Mouse (Mus musculus) kidney, embryonic 16.5 days (tissue): ENCODE results near the gene Onecut3. TPM values are rescaled to one million over a fixed set of nuclear protein-coding genes. Genes with fewer than 3 reads are reported as not detected.
A peak's percentile ranks its signal among the peaks of the same experiment; 100 is the strongest.

ENCODE experiments used
- ATAC-seq: fragments of 200-750 bp; cut with Nextera tagmentation; 2 replicates; pipeline ENCODE4 v1.8.0; 2017; ENCODE audit warnings: moderate TSS enrichment; ENCODE audit not compliant: low FRiP score, low TSS enrichment
- H3K27ac ChIP-seq: fragments of 300-500 bp; sonication (generic); 2 replicates; pipeline ENCODE4 v1.5.1; 2014; ENCODE audit warnings: low read length
- H3K27me3 ChIP-seq: fragments of 300-500 bp; sonication (generic); 2 replicates; pipeline ENCODE4 v1.6.1; 2014; ENCODE audit warnings: low read length, control low read depth, mixed read lengths; ENCODE audit not compliant: insufficient read depth
- H3K36me3 ChIP-seq: fragments of 300-500 bp; sonication (generic); 2 replicates; pipeline ENCODE4 v1.6.1; 2014; ENCODE audit warnings: low read length, control low read depth, mixed read lengths; ENCODE audit not compliant: insufficient read depth
- H3K4me1 ChIP-seq: fragments of 300-500 bp; sonication (generic); 2 replicates; pipeline ENCODE4 v1.6.1; 2014; ENCODE audit warnings: low read length, control low read depth, mixed read lengths; ENCODE audit not compliant: insufficient read depth
- H3K4me2 ChIP-seq: fragments of 300-500 bp; sonication (generic); replicated peaks from 2 replicates; pipeline ENCODE4 v1.6.1; 2014; ENCODE audit warnings: low read depth, low read length
- H3K4me3 ChIP-seq: fragments of 300-500 bp; sonication (generic); 2 replicates; pipeline ENCODE4 v1.5.1; 2014; ENCODE audit warnings: mild to moderate bottlenecking, low read length
- H3K9ac ChIP-seq: fragments of 300-500 bp; sonication (generic); replicated peaks from 2 replicates; pipeline ENCODE4 v1.6.1; 2014; ENCODE audit warnings: low read length
- H3K9me3 ChIP-seq: fragments of 300-500 bp; sonication (generic); 2 replicates; pipeline ENCODE4 v1.6.1; 2016; ENCODE audit warnings: low read length, control low read depth
- WGBS: fragments of 180-500 bp; shearing (Covaris S2); extraction: QIAGEN DNeasy Blood & Tissue Kit; methylation state at CpG from one replicate; pipeline ENCODE4 v1.1.7; 2014; 5-methylcytosine and 5-hydroxymethylcytosine counted together
- polyA plus RNA-seq: library from polyadenylated mRNA; unstranded; fragments of >200 nt; fragmentation: Nextera tagmentation; extraction: Ambion mirVana; gene quantifications from 2 replicates; pipeline ENCODE4 v1.2.1, GENCODE M21; 2015

The Onecut3 gene
- polyA plus RNA-seq, 1 experiment from 2014 or later = not detected

GRCm38 (mm10) chr10:80557346-80557965 is 62.8 kb downstream of the Onecut3 start:
- H3K9ac ChIP-seq = peak overlapping the region; percentile 12; the same call in 1 of the 2 replicates
- no peak for ATAC-seq
- no peak overlapping the region for H3K4me2 ChIP-seq
- WGBS = 35% methylated on average over 5 of the region's 5 CpGs
- H3K4me1 ChIP-seq = peaks cover 31% of the 10 kb centered on the region
- no peak overlapping the region for H3K27ac ChIP-seq
- H3K4me3 ChIP-seq = no peak overlapping the region
- no peaks in the 10 kb centered on the region for H3K36me3 ChIP-seq
- no peaks in the 10 kb centered on the region for H3K27me3 ChIP-seq
- H3K9me3 ChIP-seq = no peaks in the 10 kb centered on the region

GRCm38 (mm10) chr10:80559431-80559830 is 64.8 kb downstream of the Onecut3 start:
- Histone ChIP-seq H3K36me3 (no peaks in the 10 kb centered on the region), H3K9me3 (no peaks in the 10 kb centered on the region), H3K27me3 (no peaks in the 10 kb centered on the region), H3K4me1 (peaks cover 37% of the 10 kb centered on the region), H3K27ac (no peak overlapping the region), H3K4me3 (no peak overlapping the region), H3K9ac (no peak overlapping the region), H3K4me2 (no peak overlapping the region)
- WGBS = 90% methylated on average over 7 of the region's 7 CpGs
- ATAC-seq = no peak

- peak overlapping the region; percentile 97 for H3K9ac ChIP-seq
- no peaks in the 10 kb centered on the region for H3K36me3 ChIP-seq
- WGBS = 2% methylated on average over 13 of the region's 13 CpGs
- peak overlapping the region; percentile 91 for H3K4me2 ChIP-seq
- ATAC-seq = no peak
- no peaks in the 10 kb centered on the region for H3K27me3 ChIP-seq
- peak overlapping the region; percentile 96 for H3K27ac ChIP-seq
- H3K9me3 ChIP-seq = no peaks in the 10 kb centered on the region
- H3K4me1 ChIP-seq = peaks cover 37% of the 10 kb centered on the region
- H3K4me3 ChIP-seq = peak overlapping the region; percentile 76
Measured at GRCm38 (mm10) chr10:80560621-80561020, 66.0 kb downstream of the Onecut3 start.

- Histone ChIP-seq H3K27ac (peak within 1 kb of the TSS; percentile 96), H3K4me2 (peak within 1 kb of the TSS; percentile 91), H3K36me3 (no peaks in the 10 kb centered on the region), H3K27me3 (no peaks in the 10 kb centered on the region), H3K9me3 (no peaks in the 10 kb centered on the region), H3K9ac (peak within 1 kb of the TSS; percentile 97), H3K4me3 (peak within 1 kb of the TSS; percentile 76), H3K4me1 (peaks cover 39% of the 10 kb centered on the region)
- under 1% methylated on average over 65 of the region's 72 CpGs for WGBS
- ATAC-seq = peak; percentile 84
Measured at GRCm38 (mm10) chr10:80561116-80561944, 66.7 kb downstream of the Onecut3 start, which contains the start of gene Rexo1. TSS of gene Rexo1 (minus strand) at chr10:80561560.

- peak; percentile 17; the same call in 1 of the 2 replicates for ATAC-seq
- Histone ChIP-seq H3K4me2 (no peak overlapping the region), H3K9ac (no peak overlapping the region), H3K27ac (0 out of 2 replicates have a peak overlapping the region, but pooled peaks have one; percentile 18), H3K4me3 (no peak overlapping the region), H3K27me3 (no peaks in the 10 kb centered on the region), H3K9me3 (no peaks in the 10 kb centered on the region), H3K4me1 (peaks cover 41% of the 10 kb centered on the region), H3K36me3 (0 out of 2 replicates have a peak, but pooled peaks cover 8% of the 10 kb centered on the region)
- 29% methylated on average over 17 of the region's 17 CpGs for WGBS
Measured at GRCm38 (mm10) chr10:80566375-80567092, 71.9 kb downstream of the Onecut3 start.

Other genes starting within 250 kb of the Onecut3 start
- gene Ndufs7, start 245.7 kb upstream of the Onecut3 start, polyA plus RNA-seq = 398 and 444 TPM in 2 replicates
- 38.1 and 38.3 TPM in 2 replicates for gene Gamt, start 233.8 kb upstream of the Onecut3 start, polyA plus RNA-seq
- 52.7 and 55.4 TPM in 2 replicates for gene Dazap1, start 233.3 kb upstream of the Onecut3 start, polyA plus RNA-seq
- 899 and 901 TPM in 2 replicates for gene Rps15, start 202.4 kb upstream of the Onecut3 start, polyA plus RNA-seq
- gene Apc2, start 198.9 kb upstream of the Onecut3 start, polyA plus RNA-seq = 1.6 and 1.9 TPM in 2 replicates
- 52.9 and 54.8 TPM in 2 replicates for gene 2310011J03Rik, start 174.3 kb upstream of the Onecut3 start, polyA plus RNA-seq
- gene Pcsk4, start 165.3 kb upstream of the Onecut3 start, polyA plus RNA-seq = 8.6 and 8.8 TPM in 2 replicates
- 11.0 and 11.5 TPM in 2 replicates for gene Reep6, start 164.9 kb upstream of the Onecut3 start, polyA plus RNA-seq
- gene Adamtsl5, start 146.4 kb upstream of the Onecut3 start, polyA plus RNA-seq = 4.8 and 5.4 TPM in 2 replicates
- 0.97 and 1.2 TPM in 2 replicates for gene Plk5, start 138.4 kb upstream of the Onecut3 start, polyA plus RNA-seq
- 3.8 and 5.1 TPM in 2 replicates for gene Mex3d, start 107.2 kb upstream of the Onecut3 start, polyA plus RNA-seq
- gene Mbd3, start 95.3 kb upstream of the Onecut3 start, polyA plus RNA-seq = 266 and 277 TPM in 2 replicates
- 840 and 906 TPM in 2 replicates for gene Uqcr11, start 88.0 kb upstream of the Onecut3 start, polyA plus RNA-seq
- gene Tcf3, start 61.2 kb upstream of the Onecut3 start, polyA plus RNA-seq = 118 and 126 TPM in 2 replicates
- gene Atp8b3, start 44.3 kb downstream of the Onecut3 start, polyA plus RNA-seq = 0.32 and 0.34 TPM in 2 replicates
- 27.2 and 29.8 TPM in 2 replicates for gene Rexo1, start 66.7 kb downstream of the Onecut3 start, polyA plus RNA-seq
- gene Klf16, start 82.5 kb downstream of the Onecut3 start, polyA plus RNA-seq = 10.4 and 11.6 TPM in 2 replicates
- 86.5 and 89.2 TPM in 2 replicates for gene Abhd17a, start 95.5 kb downstream of the Onecut3 start, polyA plus RNA-seq
- 113 and 117 TPM in 2 replicates for gene Scamp4, start 108.0 kb downstream of the Onecut3 start, polyA plus RNA-seq
- gene Adat3, start 108.0 kb downstream of the Onecut3 start, polyA plus RNA-seq = 8.7 and 10.4 TPM in 2 replicates
- 4.2 and 4.8 TPM in 2 replicates for gene Gm49322, start 111.2 kb downstream of the Onecut3 start, polyA plus RNA-seq
- gene Csnk1g2, start 128.0 kb downstream of the Onecut3 start, polyA plus RNA-seq = 30.8 and 93.6 TPM in 2 replicates
- gene Btbd2, start 162.2 kb downstream of the Onecut3 start, polyA plus RNA-seq = 21.0 and 74.8 TPM in 2 replicates
- gene Mknk2, start 183.3 kb downstream of the Onecut3 start, polyA plus RNA-seq = 71.1 and 108 TPM in 2 replicates
- 43.1 and 43.2 TPM in 2 replicates for gene Mob3a, start 207.1 kb downstream of the Onecut3 start, polyA plus RNA-seq
- gene Izumo4, start 207.3 kb downstream of the Onecut3 start, polyA plus RNA-seq = 23.3 and 23.8 TPM in 2 replicates
- gene Ap3d1, start 247.4 kb downstream of the Onecut3 start, polyA plus RNA-seq = 67.7 and 68.8 TPM in 2 replicates